Mouse (Mus musculus): ENCODE measurements at regions not wholly inside any gene's neighbourhood (a gene's known extent, or its start where the extent isn't known, plus 50 kb on each side); places are given as distances from the start of the nearest gene placed in this dataset.

DNA sequence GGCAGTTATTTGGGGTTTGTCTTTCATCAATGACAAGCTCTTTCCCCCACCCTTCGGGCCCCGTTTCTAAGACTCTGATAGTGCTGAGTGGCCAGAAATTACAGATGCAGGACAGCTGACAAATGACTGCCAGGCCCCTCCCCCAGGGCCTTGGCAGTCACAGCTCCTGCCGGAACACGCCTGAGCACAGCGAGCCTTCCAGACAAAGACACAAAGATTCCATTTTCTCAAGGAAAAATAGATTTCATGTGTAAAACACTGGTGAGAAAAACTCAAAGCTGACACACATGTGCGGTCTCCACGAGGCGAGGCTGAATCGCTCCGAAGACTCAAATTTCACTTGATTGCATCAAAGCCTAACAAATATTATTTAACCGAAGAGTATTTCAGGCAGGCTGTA lies 247.6 kb downstream of the Ptprc start:
- DNase-seq (ENCODE audit: extremely low read depth, low read depth), result no peak

- DNase-seq (ENCODE audit: extremely low read depth, low read depth), result no peak
These were observed 249.2 kb downstream of the Ptprc start for GRCm38 (mm10) chr1:137926326-137926725.

DNA sequence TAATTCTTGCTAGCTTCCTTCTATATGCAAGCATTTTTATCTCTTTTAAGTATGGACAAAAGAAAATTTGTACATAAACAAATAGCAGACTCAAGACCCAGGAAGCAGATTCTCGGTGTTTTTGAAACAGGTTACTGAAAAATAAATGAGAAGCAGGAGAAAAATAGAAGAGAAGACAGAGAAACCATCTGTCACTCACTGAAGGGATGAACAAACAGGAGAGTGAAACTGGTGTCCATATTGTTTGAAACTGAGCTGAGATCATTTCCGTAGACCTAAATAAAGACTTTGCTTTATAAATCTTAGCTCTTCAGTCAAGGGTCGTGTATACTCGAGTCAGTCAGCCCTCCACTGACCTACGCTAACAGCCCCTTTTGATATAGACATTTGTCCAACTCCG lies 251.4 kb downstream of the Ptprc start:
- DNase-seq (ENCODE audit: extremely low read depth, low read depth), result no peak

DNA sequence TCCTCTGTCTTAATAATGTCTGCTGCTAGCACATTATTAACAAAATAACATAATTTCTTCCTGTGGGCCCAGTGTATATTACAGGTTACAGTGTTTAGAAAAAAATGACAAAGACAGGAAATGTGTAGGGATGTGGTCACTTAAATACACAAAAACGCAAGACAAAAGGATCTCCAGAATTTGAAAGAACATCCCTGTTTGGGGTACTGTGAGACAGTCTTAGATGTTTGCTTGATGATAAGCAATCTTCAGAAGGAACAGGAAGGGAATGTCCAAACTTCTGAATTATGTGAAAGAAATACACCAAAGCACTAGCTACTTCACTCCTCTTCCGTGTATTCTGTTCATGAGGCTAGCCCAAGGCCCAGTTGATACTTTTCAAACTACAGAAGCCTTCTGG lies 251.8 kb downstream of the Ptprc start:
- DNase-seq (ENCODE audit: extremely low read depth, low read depth), result no peak

DNA sequence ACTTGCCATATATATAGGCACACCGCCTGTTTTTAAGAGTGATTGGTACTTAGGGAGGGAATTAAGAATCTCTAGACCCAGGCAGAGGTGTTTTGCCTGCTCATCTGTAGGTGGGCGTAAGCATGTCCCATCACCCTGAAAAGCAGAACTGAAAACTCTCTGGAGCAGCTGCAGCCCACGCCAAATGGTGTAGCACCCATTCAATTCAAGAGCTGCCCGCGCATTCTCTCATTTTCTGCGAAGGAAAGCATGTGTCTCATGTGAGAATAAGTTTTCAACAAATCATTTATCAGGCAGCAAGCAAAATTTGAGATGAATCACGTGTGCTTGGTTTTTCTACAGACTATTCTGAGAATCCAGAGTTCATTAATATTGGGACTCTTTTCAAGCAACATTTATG lies 252.7 kb downstream of the Ptprc start:
- DNase-seq (ENCODE audit: extremely low read depth, low read depth), result no peak

GRCm38 (mm10) chr1:137921592-137921991 lies 253.9 kb downstream of the Ptprc start:
- DNase-seq (ENCODE audit: extremely low read depth, low read depth), result no peak

DNA sequence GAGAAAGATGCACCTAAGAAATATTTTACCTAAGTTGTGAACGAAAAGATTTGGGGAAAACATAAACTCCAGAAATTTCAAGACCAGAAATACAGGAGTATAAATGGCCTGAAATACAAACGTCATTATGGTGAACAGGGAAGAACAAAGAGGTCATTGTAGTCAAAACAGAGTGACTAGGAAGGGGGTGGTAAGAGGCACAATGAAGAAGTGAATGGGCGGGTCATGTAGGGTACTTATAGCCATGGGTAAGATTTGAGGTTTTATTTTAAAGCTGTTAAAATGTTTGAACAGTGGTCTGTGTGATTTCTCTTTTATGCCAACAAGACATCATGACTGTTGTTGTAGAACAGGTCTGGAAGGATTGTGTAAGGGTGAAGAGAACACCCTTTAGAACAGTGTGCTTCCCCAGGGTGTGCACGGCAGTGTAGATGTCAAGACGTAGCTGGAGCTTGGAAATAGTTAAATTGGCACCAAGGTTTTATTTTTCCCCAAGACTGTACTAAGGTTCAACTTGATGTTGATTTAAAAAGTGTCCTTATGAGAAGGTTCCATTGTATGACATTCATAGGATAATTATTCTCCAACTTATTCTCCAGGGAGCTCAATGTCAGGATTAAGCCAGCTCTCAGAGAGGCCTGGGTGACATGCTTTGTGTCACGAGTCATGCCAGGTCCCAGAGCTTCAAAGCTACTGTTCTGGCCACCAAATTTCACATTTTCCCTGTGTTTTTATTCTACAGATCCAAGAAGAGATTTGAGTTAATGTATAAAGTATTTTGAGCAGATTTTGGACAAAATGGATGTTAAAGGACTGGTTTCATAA lies 255.6 kb downstream of the Ptprc start:
- DNase-seq (ENCODE audit: extremely low read depth, low read depth), result no peak

- DNase-seq (ENCODE audit: extremely low read depth, low read depth), result no peak
These were observed 258.1 kb downstream of the Ptprc start for GRCm38 (mm10) chr1:137917449-137917848.

- no peak for DNase-seq (ENCODE audit: extremely low read depth, low read depth)
These were observed 268.6 kb downstream of the Ptprc start for GRCm38 (mm10) chr1:137906883-137907282.

- no peak for DNase-seq (ENCODE audit: extremely low read depth, low read depth)
These were observed 269.0 kb downstream of the Ptprc start for GRCm38 (mm10) chr1:137906477-137906876.

DNA sequence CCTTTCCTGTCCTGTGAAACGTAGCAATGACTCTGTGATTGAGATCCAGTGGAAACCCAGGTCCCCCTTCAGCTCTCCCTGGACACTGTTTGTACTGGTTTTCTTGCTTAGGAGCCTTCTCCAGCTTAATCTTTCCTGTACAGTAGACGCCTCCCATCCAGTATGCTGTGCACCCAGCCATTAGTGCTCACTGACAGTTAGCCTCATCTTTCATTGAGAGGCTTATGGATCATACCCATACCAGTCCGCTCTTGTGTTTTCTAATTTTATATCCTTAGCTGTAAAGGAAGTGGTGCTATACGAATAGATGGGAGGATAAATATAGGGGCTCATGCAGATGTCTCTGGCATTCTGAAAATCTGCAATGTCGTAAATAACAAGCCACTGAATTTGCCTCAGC lies 269.9 kb downstream of the Ptprc start:
- no peak for DNase-seq (ENCODE audit: extremely low read depth, low read depth)

DNA sequence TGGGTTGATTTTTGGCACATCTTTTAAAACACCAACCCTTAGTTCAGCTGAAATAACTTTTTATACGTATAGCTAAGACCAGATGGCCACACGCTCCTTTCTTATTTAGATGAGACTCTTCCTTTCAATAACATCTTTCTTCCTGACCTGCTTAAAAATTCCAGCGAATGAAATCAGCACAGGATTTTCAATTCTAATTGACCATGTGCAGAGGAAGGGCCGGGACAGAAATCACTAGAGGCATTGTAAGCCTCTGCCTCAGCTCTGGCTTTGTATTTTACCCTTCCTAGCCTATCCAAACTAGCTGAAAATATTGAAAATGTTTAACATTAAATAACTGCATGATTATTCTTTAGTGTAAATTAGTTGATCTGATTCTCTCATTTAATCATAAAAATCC lies 272.2 kb downstream of the Ptprc start:
- no peak for DNase-seq (ENCODE audit: extremely low read depth, low read depth)

DNA sequence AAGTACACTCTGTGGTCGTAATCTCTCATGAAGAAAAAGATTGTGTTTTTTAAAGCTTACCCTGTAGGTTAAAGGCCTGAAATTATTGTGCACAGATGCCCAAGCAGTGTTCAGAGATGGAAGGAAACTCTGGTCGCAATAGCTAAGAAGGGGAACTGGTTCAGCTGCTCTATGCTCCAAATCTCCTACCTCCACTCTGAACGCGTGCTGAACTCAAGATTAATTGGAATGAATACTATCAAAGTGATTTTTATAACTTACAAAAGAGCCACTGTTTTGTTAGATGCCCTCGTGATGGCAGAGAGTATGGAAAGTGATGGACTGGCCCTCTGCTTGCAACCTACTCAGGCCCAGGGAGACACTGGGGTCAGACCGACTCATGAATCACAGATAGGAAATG lies 272.6 kb downstream of the Ptprc start:
- no peak for DNase-seq (ENCODE audit: extremely low read depth, low read depth)

GRCm38 (mm10) chr1:137901996-137902395 lies 273.5 kb downstream of the Ptprc start:
- no peak for DNase-seq (ENCODE audit: extremely low read depth, low read depth)

GRCm38 (mm10) chr1:137901211-137901610 lies 274.3 kb downstream of the Ptprc start:
- no peak for DNase-seq (ENCODE audit: extremely low read depth, low read depth)

DNA sequence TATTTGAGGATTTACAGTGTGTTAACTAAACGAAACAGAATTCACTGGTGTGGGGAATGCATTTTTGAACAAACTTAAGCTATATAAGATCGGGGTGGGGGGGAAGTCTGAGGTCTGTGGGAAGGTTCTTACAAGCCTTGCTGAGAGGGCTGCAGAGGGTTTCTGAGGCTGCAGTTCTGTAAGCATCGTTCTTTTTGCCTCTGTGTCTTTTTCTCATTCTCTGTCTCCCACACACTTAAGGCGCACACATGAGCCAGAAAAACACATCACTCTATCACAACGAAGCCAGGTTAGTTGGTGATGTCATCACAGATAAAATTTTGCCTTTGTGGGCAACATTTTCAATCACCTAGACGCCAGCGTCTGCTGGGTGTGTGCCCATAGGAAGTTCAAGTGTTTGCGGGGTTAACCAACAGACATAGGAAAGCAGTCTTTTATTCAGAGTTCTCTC lies 274.9 kb downstream of the Ptprc start:
- DNase-seq (ENCODE audit: extremely low read depth, low read depth), result no peak

- DNase-seq (ENCODE audit: extremely low read depth, low read depth), result no peak
These were observed 275.4 kb downstream of the Ptprc start for GRCm38 (mm10) chr1:137899916-137900601.

- DNase-seq (ENCODE audit: extremely low read depth, low read depth), result no peak
These were observed 276.2 kb downstream of the Ptprc start for GRCm38 (mm10) chr1:137899305-137899704.

DNA sequence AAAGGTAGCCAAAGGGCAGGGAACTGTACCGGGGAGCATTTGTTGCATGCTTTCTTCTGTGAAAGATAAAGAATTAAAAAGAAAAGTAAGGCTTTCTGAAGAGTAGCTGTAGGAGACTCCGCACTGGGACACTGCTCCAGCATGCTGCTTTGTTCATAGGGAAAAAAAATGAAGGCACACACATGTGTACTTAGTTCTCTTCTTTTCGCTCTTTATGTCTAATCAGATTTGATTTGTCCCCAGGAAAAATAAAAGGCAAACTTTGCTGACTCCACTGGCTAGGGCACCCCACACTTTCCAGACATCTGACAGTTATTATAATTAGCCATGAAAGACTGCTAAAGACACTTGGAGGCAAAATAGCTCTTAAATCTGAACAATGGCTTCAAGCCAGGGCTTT lies 276.6 kb downstream of the Ptprc start:
- DNase-seq (ENCODE audit: extremely low read depth, low read depth), result no peak

GRCm38 (mm10) chr1:137898397-137898796 lies 277.1 kb downstream of the Ptprc start:
- no peak for DNase-seq (ENCODE audit: extremely low read depth, low read depth)

- DNase-seq (ENCODE audit: extremely low read depth, low read depth), result no peak
These were observed 293.9 kb downstream of the Ptprc start for GRCm38 (mm10) chr1:137881656-137882055.

GRCm38 (mm10) chr1:137874361-137874760 lies 301.1 kb downstream of the Ptprc start:
- no peak for DNase-seq (ENCODE audit: extremely low read depth, low read depth)

DNA sequence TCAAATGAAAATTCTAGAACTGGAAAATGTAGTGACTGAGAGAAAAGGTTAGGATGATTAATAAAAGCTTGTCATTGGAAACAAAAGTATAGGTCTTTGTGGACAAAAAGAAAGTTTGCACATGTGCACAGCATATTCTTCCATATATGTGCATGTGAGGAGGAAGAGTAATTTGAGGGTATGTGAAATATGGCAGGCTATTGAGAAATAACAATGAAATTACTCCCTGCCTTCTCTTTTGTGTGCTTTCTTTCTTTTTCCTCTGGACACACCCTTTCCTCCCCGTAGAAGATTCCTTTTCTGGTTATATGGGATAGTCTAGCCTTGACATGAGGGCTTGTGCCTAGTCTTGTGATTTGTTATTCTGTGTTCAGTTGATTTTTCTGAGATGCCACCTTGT lies 301.9 kb downstream of the Ptprc start:
- DNase-seq (ENCODE audit: extremely low read depth, low read depth), result no peak

Measured in MEL-GATA-1-ER (cell line).